ENCODE assay signal across 8 mouse cellular contexts in the genomic region with DNA sequence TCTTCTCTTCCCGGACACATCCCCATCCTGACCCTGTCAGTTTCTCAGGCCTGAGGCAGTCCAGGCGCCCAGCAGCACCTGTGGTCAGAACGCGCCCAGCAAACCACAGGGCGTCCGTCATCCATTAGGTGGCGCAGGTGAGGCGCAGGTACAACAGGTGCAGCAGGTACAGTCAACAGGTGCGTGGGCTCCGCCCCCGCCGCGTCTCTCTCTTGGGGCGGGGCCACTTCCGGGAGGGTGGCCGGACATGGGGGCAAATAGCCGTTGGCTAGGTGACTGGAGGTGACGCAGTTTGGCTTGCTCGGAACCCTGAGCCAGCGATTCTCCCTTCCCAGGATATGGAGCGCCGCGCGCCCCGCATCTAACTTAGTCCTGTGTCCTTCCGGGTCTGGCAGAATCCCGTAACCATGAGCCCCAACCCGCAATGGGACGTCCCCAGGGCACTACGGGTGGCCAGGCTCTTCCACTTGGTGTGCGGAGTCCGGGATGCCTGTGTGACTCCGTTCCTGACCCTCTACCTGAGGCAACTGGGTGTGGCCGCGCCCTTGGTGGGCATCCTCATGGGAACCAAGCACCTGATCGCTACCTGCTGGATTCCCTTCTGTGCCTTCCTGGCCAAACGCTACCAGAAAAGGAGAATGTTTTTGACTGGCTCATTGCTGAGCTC. TPM values are rescaled to one million over a fixed set of nuclear protein-coding genes. Genes with fewer than 3 reads are reported as not detected.
DNase-seq lines count a peak whose midpoint lies in the region; ATAC-seq lines count a peak whose summit lies in the region.

TSS of gene Mfsd6l (plus strand) at position 269 of the 667 bp plus-strand sequence.

- H3K4me1 ChIP-seq in hindbrain, embryonic 16.5 days (ENCODE audit: control insufficient read depth, insufficient read depth, low read depth, low read length): no peaks in the 10 kb centered on the region
- H3K4me1 ChIP-seq in liver, embryonic 11.5 days (replicated peaks; ENCODE audit: control insufficient read depth, insufficient read depth, low read length): no peaks in the 10 kb centered on the region

- no peaks in the 10 kb centered on the region for H3K27me3 ChIP-seq in hindbrain, embryonic 16.5 days (replicated peaks; ENCODE audit: control insufficient read depth, insufficient read depth, low read length)
- H3K27me3 ChIP-seq in liver, embryonic 11.5 days (replicated peaks; ENCODE audit: control insufficient read depth, insufficient read depth, low read length): peaks cover 6% of the 10 kb centered on the region; the same call in 1 of the 2 replicates

- no peak for ATAC-seq in hindbrain, embryonic 16.5 days
- no peak for ATAC-seq in liver, embryonic 11.5 days (replicated peaks; ENCODE audit: low FRiP score)
- no peak for ATAC-seq in frontal cortex, adult (ENCODE audit: low TSS enrichment)

- peak; percentile 61 to 79 for DNase-seq in urinary bladder, adult 18-20 months (ENCODE audit: low spot score in 2 of 2)
- no peak for DNase-seq in urinary bladder, postnatal 10 days (ENCODE audit: low spot score)
- no peak for DNase-seq in liver, embryonic 11.5 days (ENCODE audit: low spot score)
- peak; percentile 57 for DNase-seq in ovary, postnatal 36 days (ENCODE audit: low spot score)
- no peak for DNase-seq in gastrocnemius, adult 8-10 months (ENCODE audit: low spot score in 2 of 2)
- no peak for DNase-seq in adrenal gland, postnatal 4 days (ENCODE audit: low spot score in 2 of 2)

- no peak within 1 kb of the TSS for H3K27ac ChIP-seq in hindbrain, embryonic 16.5 days (ENCODE audit: low read depth, low read length)
- H3K27ac ChIP-seq in liver, embryonic 11.5 days (ENCODE audit: low read depth, low read length): no peak within 1 kb of the TSS

- no peaks in the 10 kb centered on the region for H3K9me3 ChIP-seq in hindbrain, embryonic 16.5 days (ENCODE audit: control insufficient read depth, low read length)
- no peaks in the 10 kb centered on the region for H3K9me3 ChIP-seq in liver, embryonic 11.5 days (ENCODE audit: control insufficient read depth, low read length)

- H3K36me3 ChIP-seq in hindbrain, embryonic 16.5 days (ENCODE audit: control insufficient read depth, insufficient read depth, low read length): no peaks in the 10 kb centered on the region
- H3K36me3 ChIP-seq in liver, embryonic 11.5 days (ENCODE audit: control insufficient read depth, insufficient read depth, low read length): no peaks in the 10 kb centered on the region

- peak within 1 kb of the TSS; percentile 47 for H3K4me2 ChIP-seq in hindbrain, embryonic 16.5 days (ENCODE audit: low read length)
- peak within 1 kb of the TSS; percentile 40 for H3K4me2 ChIP-seq in liver, embryonic 11.5 days

- H3K4me3 ChIP-seq in hindbrain, embryonic 16.5 days (ENCODE audit: low read length): peak within 1 kb of the TSS; percentile 27
- 0 out of 2 replicates have a peak within 1 kb of the TSS, but pooled peaks have one; percentile 14 for H3K4me3 ChIP-seq in liver, embryonic 11.5 days (ENCODE audit: low read depth, low read length)

- no peak within 1 kb of the TSS for H3K9ac ChIP-seq in hindbrain, embryonic 16.5 days (ENCODE audit: low read depth, low read length)
- H3K9ac ChIP-seq in liver, embryonic 11.5 days (ENCODE audit: low read depth, low read length): no peak within 1 kb of the TSS

- WGBS in hindbrain, embryonic 16.5 days: 11% methylated on average over 37 of the region's 37 CpGs
- WGBS in liver, embryonic 11.5 days: 17% methylated on average over 37 of the region's 37 CpGs

RNA-seq across cellular contexts. Expression of gene Mfsd6l, which starts in this region (rescaled TPM):
- polyA plus RNA-seq in hindbrain, embryonic 16.5 days (2015; fragmentation: Nextera tagmentation; extraction: Ambion mirVana): 0.07 and 0.08 TPM in 2 replicates
- polyA plus RNA-seq in liver, embryonic 11.5 days (2014; fragmentation: Nextera tagmentation; extraction: Ambion mirVana): not detected in 2 replicates
- total RNA-seq in gastrocnemius, adult 8-10 months (2022): not detected
- under 1 TPM; 0.34 to 0.56 TPM for total RNA-seq in adrenal gland, postnatal 4 days (2021)

Comparison
In these comparisons a context has a peak if more than half of its experiments do, and no peak if none do; other contexts are left out.
1. DNase-seq: peak in urinary bladder, adult 18-20 months (2 of 2) and ovary, postnatal 36 days (single experiment); none in urinary bladder, postnatal 10 days (single experiment), liver, embryonic 11.5 days (single experiment), gastrocnemius, adult 8-10 months (0 of 2) and adrenal gland, postnatal 4 days (0 of 2).